Mouse (Mus musculus) neural tube, embryonic 15.5 days (tissue): ENCODE results near the gene Edc3. TPM values are rescaled to one million over a fixed set of nuclear protein-coding genes. Genes with fewer than 3 reads are reported as not detected.
A peak's percentile ranks its signal among the peaks of the same experiment; 100 is the strongest.
"Not testable (repeated sequence)": the region's sequence is repeated elsewhere in the genome, so short reads cannot be mapped to it uniquely, and the experiment has no call there.

Experiments
- ATAC-seq: fragments of 200-750 bp; cut with Nextera tagmentation; 2 replicates; pipeline ENCODE4 v1.8.0; 2017; ENCODE audit warnings: mild to moderate bottlenecking, moderate TSS enrichment, moderate library complexity; ENCODE audit not compliant: low FRiP score
- H3K27ac ChIP-seq: fragments of 300-500 bp; sonication (generic); replicated peaks from 2 replicates; pipeline ENCODE4 v1.5.1; 2015; ENCODE audit warnings: mild to moderate bottlenecking, inconsistent platforms
- H3K27me3 ChIP-seq: fragments of 300-500 bp; sonication (generic); replicated peaks from 2 replicates; pipeline ENCODE4 v1.6.1; 2015; ENCODE audit warnings: inconsistent platforms
- H3K36me3 ChIP-seq: fragments of 300-500 bp; sonication (generic); 2 replicates; pipeline ENCODE4 v1.6.1; 2015; ENCODE audit warnings: inconsistent platforms
- H3K4me1 ChIP-seq: fragments of 300-500 bp; sonication (generic); 2 replicates; pipeline ENCODE4 v1.6.1; 2015; ENCODE audit warnings: inconsistent platforms
- H3K4me2 ChIP-seq: fragments of 300-500 bp; sonication (generic); 2 replicates; pipeline ENCODE4 v1.6.1; 2015; ENCODE audit warnings: inconsistent platforms, mild to moderate bottlenecking, moderate library complexity
- H3K4me3 ChIP-seq: fragments of 300-500 bp; sonication (generic); replicated peaks from 2 replicates; pipeline ENCODE4 v1.5.1; 2015; ENCODE audit warnings: mild to moderate bottlenecking, inconsistent platforms
- H3K9ac ChIP-seq: fragments of 300-500 bp; sonication (generic); replicated peaks from 2 replicates; pipeline ENCODE4 v1.6.1; 2015; ENCODE audit warnings: mild to moderate bottlenecking, inconsistent platforms
- H3K9me3 ChIP-seq: fragments of 300-500 bp; sonication (generic); replicated peaks from 2 replicates; pipeline ENCODE4 v1.6.1; 2016; ENCODE audit warnings: inconsistent platforms
- WGBS: fragments of 180-500 bp; shearing (Covaris S2); methylation state at CpG from one replicate; pipeline ENCODE4 v1.1.7; 2015; ENCODE audit warnings: mixed read lengths; 5-methylcytosine and 5-hydroxymethylcytosine counted together
- polyA plus RNA-seq: library from polyadenylated mRNA; unstranded; fragments of >200 nt; fragmentation: Nextera tagmentation; extraction: Ambion mirVana; gene quantifications from 2 replicates; pipeline ENCODE4 v1.2.1, GENCODE M21; 2015

Gene Edc3
- polyA plus RNA-seq, 1 experiment from 2014 or later = 27.6 TPM

GRCm38 (mm10) chr9:57708720-57709274 lies 457 bp downstream of the Edc3 start:
- H3K36me3 ChIP-seq = peaks cover 6% of the 10 kb centered on the region
- ATAC-seq = peak; percentile 83
- WGBS = 5% methylated on average over 31 of the region's 39 CpGs
- H3K4me2 ChIP-seq = peak overlapping the region; percentile 83
- peak overlapping the region; percentile 88 for H3K27ac ChIP-seq
- H3K4me3 ChIP-seq = peak overlapping the region; percentile 96
- no peaks in the 10 kb centered on the region for H3K27me3 ChIP-seq
- peak overlapping the region; percentile 95 for H3K9ac ChIP-seq
- peaks cover 28% of the 10 kb centered on the region for H3K4me1 ChIP-seq
- H3K9me3 ChIP-seq = no peaks in the 10 kb centered on the region

- not testable (repeated sequence) for H3K4me3 ChIP-seq, H3K9ac ChIP-seq, H3K27me3 ChIP-seq, H3K27ac ChIP-seq, H3K4me2 ChIP-seq, H3K9me3 ChIP-seq, ATAC-seq
- WGBS = 96% methylated on average over 5 of the region's 5 CpGs
- Histone ChIP-seq H3K36me3 (peaks cover 17% of the 10 kb centered on the region), H3K4me1 (peaks cover 28% of the 10 kb centered on the region)
Measured at GRCm38 (mm10) chr9:57710214-57710613, 1.9 kb downstream of the Edc3 start.

GRCm38 (mm10) chr9:57712194-57712593 lies 3.9 kb downstream of the Edc3 start:
- H3K4me3 ChIP-seq = no peak overlapping the region
- no peaks in the 10 kb centered on the region for H3K27me3 ChIP-seq
- no peak overlapping the region for H3K4me2 ChIP-seq
- ATAC-seq = no peak
- WGBS = 85% methylated on average over 2 of the region's 2 CpGs
- H3K36me3 ChIP-seq = peaks cover 36% of the 10 kb centered on the region
- H3K9ac ChIP-seq = no peak overlapping the region
- no peak overlapping the region for H3K27ac ChIP-seq
- no peaks in the 10 kb centered on the region for H3K9me3 ChIP-seq
- H3K4me1 ChIP-seq = peaks cover 28% of the 10 kb centered on the region

- H3K27me3 ChIP-seq = no peaks in the 10 kb centered on the region
- no peak overlapping the region for H3K9ac ChIP-seq
- no peak overlapping the region for H3K27ac ChIP-seq
- no peak for ATAC-seq
- H3K4me3 ChIP-seq = no peak overlapping the region
- peaks cover 49% of the 10 kb centered on the region for H3K36me3 ChIP-seq
- 86% methylated on average over 7 of the region's 7 CpGs for WGBS
- no peaks in the 10 kb centered on the region for H3K9me3 ChIP-seq
- no peak overlapping the region for H3K4me2 ChIP-seq
- peaks cover 8% of the 10 kb centered on the region; the same call in 1 of the 2 replicates for H3K4me1 ChIP-seq
Measured at GRCm38 (mm10) chr9:57718408-57718807, 10.1 kb downstream of the Edc3 start.

- peaks cover 12% of the 10 kb centered on the region; the same call in 1 of the 2 replicates for H3K4me1 ChIP-seq
- no peak overlapping the region for H3K27ac ChIP-seq
- H3K27me3 ChIP-seq = no peaks in the 10 kb centered on the region
- no peak overlapping the region for H3K9ac ChIP-seq
- H3K36me3 ChIP-seq = peaks cover 31% of the 10 kb centered on the region
- H3K4me2 ChIP-seq = no peak overlapping the region
- 94% methylated on average over 3 of the region's 3 CpGs for WGBS
- no peak overlapping the region for H3K4me3 ChIP-seq
- H3K9me3 ChIP-seq = no peaks in the 10 kb centered on the region
- no peak for ATAC-seq
Measured at GRCm38 (mm10) chr9:57720736-57721135, 12.4 kb downstream of the Edc3 start.

GRCm38 (mm10) chr9:57722371-57722770 lies 14.0 kb downstream of the Edc3 start:
- H3K27ac ChIP-seq = no peak overlapping the region

GRCm38 (mm10) chr9:57723315-57723715 lies 15.0 kb downstream of the Edc3 start:
- Histone ChIP-seq H3K4me3 (no peak overlapping the region), H3K27ac (0 out of 2 replicates have a peak overlapping the region, but pooled peaks have one; percentile 41), H3K27me3 (no peaks in the 10 kb centered on the region), H3K9ac (no peak overlapping the region), H3K4me2 (no peak overlapping the region), H3K9me3 (no peaks in the 10 kb centered on the region), H3K36me3 (peaks cover 20% of the 10 kb centered on the region), H3K4me1 (peaks cover 12% of the 10 kb centered on the region; the same call in 1 of the 2 replicates)
- ATAC-seq = no peak
- WGBS = 65% methylated on average over 5 of the region's 5 CpGs

More at GRCm38 (mm10) chr9:57722371-57722770, 14.0 kb downstream of the Edc3 start:
- Histone ChIP-seq H3K4me2 (no peak overlapping the region), H3K36me3 (peaks cover 22% of the 10 kb centered on the region), H3K4me1 (peaks cover 12% of the 10 kb centered on the region; the same call in 1 of the 2 replicates), H3K9ac (no peak overlapping the region), H3K4me3 (no peak overlapping the region), H3K27me3 (no peaks in the 10 kb centered on the region), H3K9me3 (no peaks in the 10 kb centered on the region)
- no peak for ATAC-seq
- WGBS = 71% methylated on average over 1 of the region's 1 CpGs

GRCm38 (mm10) chr9:57723796-57724195 lies 15.5 kb downstream of the Edc3 start:
- H3K4me3 ChIP-seq = no peak overlapping the region
- no peaks in the 10 kb centered on the region for H3K9me3 ChIP-seq
- 0 out of 2 replicates have a peak overlapping the region, but pooled peaks have one; percentile 30 for H3K27ac ChIP-seq
- no peak overlapping the region for H3K4me2 ChIP-seq
- WGBS = 89% methylated on average over 5 of the region's 5 CpGs
- no peak overlapping the region for H3K9ac ChIP-seq
- peaks cover 16% of the 10 kb centered on the region for H3K36me3 ChIP-seq
- no peaks in the 10 kb centered on the region for H3K27me3 ChIP-seq
- ATAC-seq = no peak
- H3K4me1 ChIP-seq = peaks cover 12% of the 10 kb centered on the region; the same call in 1 of the 2 replicates

- WGBS = over 99% methylated on average over 3 of the region's 3 CpGs
- Histone ChIP-seq H3K27ac (no peak overlapping the region), H3K4me3 (no peak overlapping the region), H3K4me2 (no peak overlapping the region), H3K27me3 (no peaks in the 10 kb centered on the region), H3K9ac (no peak overlapping the region), H3K4me1 (peaks cover 12% of the 10 kb centered on the region; the same call in 1 of the 2 replicates), H3K36me3 (peaks cover 22% of the 10 kb centered on the region), H3K9me3 (no peaks in the 10 kb centered on the region)
- no peak for ATAC-seq
Measured at GRCm38 (mm10) chr9:57724701-57725100, 16.4 kb downstream of the Edc3 start.

GRCm38 (mm10) chr9:57728312-57728711 lies 20.0 kb downstream of the Edc3 start:
- Histone ChIP-seq H3K4me1 (peaks cover 5% of the 10 kb centered on the region; the same call in 1 of the 2 replicates), H3K9ac (no peak overlapping the region), H3K9me3 (no peaks in the 10 kb centered on the region), H3K27me3 (no peaks in the 10 kb centered on the region), H3K36me3 (peaks cover 17% of the 10 kb centered on the region), H3K27ac (no peak overlapping the region), H3K4me2 (no peak overlapping the region), H3K4me3 (no peak overlapping the region)
- 94% methylated on average over 1 of the region's 1 CpGs for WGBS
- ATAC-seq = no peak

- WGBS = 97% methylated on average over 6 of the region's 6 CpGs
- H3K4me2 ChIP-seq = no peak overlapping the region
- H3K27ac ChIP-seq = no peak overlapping the region
- no peaks in the 10 kb centered on the region for H3K4me1 ChIP-seq
- H3K9me3 ChIP-seq = no peaks in the 10 kb centered on the region
- H3K9ac ChIP-seq = no peak overlapping the region
- H3K4me3 ChIP-seq = no peak overlapping the region
- ATAC-seq = no peak
- H3K36me3 ChIP-seq = peaks cover 11% of the 10 kb centered on the region
- no peaks in the 10 kb centered on the region for H3K27me3 ChIP-seq
Measured at GRCm38 (mm10) chr9:57733606-57734005, 25.3 kb downstream of the Edc3 start.

- H3K9ac ChIP-seq = no peak overlapping the region
- no peak overlapping the region for H3K4me3 ChIP-seq
- no peaks in the 10 kb centered on the region for H3K9me3 ChIP-seq
- 91% methylated on average over 5 of the region's 5 CpGs for WGBS
- H3K27ac ChIP-seq = no peak overlapping the region
- H3K36me3 ChIP-seq = peaks cover 27% of the 10 kb centered on the region
- no peak overlapping the region for H3K4me2 ChIP-seq
- H3K27me3 ChIP-seq = no peaks in the 10 kb centered on the region
- no peak for ATAC-seq
- H3K4me1 ChIP-seq = no peaks in the 10 kb centered on the region
Measured at GRCm38 (mm10) chr9:57739863-57740262, 31.5 kb downstream of the Edc3 start.
